Mouse (Mus musculus): ENCODE results near the gene Pkd2.
"Not testable (repeated sequence)": the region's sequence is repeated elsewhere in the genome, so short reads cannot be mapped to it uniquely, and the experiment has no call there.

Gene Pkd2

DNA sequence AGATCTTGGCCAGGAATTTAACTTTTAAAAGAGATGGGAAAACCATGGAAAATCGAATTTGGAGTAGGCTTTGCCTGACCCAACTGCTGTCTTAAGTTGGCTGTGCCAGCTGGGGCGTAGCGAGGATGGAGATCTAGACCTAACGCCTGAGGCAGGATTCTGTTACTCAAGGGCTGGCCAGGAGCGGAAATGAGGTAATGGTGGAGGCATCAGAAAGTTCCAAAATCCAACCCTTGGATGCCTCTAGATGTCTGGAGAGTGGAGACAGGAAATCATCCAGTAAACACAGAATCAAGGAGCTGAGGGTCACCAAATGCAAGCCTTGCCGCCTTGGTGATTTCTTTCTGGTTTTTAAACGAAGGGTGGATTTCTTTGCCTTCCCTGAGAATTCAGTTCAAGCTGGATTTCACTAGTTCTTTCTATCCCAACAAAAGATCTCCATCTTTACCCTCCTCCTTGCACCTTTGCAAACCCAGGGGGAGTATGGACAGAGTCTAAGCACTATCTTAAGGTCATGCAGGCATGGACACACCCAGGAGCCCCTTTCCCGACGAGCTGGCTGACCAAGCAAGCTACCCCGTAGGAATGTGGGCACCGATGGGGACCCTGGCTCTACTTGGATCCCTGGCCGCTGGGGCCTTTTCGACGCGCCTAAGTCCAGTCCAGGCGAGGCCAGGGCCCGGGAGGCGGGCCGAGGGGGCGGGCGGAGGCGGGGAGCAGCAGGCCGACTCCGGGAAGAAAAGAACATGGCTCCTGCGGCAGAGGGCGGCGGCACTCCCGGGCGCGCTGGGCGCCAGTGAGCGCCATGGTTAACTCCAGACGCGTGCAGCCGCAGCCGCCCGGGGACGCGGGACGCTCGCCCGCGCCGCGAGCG lies at the start of gene Pkd2:
Gene Pkd2, plus strand, starts transcription at position 619 of the 874 bp plus-strand sequence.
- peak; percentile 91 for DNase-seq

DNA sequence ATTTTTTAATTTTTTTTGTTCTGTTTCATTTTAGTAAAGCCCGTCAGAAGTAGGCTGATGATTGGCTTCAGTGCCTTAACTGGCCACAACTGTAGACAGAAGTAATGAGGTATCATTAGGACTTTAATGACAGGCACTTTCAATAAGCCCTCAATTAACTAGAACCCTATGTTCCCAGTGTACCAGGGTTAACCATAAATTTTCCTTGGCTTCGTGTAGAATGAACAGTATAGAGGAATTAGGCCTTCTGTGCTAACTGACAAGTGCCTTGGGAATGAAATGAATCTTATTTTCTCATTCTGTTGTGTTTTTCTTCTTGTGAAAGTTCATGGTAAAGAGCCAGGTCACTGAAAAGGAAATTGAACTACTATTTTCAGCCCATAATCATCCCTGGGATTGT lies 43.3 kb upstream of the Pkd2 start:
- DNase-seq: no peak

- no peak for DNase-seq
These were observed 42.2 kb upstream of the Pkd2 start for GRCm38 (mm10) chr5:104417028-104417427.

DNA sequence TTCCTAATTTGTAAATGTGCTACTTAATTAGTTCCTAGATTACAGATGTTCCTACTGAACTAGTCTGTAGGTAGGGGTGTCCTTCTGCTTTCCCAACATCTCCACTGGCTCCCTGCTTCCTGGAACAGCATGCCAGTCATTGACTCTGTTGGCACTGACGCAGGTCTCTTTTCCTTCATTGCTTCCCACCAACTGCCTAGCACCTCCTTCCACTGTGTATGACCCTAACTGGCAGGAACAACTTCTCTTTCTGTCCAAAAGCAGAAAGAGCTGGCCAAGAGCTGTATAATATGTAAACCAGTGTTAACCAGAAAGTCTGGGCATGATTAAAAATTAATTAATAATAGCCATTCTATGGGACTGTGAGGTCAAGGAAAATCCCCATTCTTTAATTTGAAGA lies 41.5 kb upstream of the Pkd2 start:
- DNase-seq: no peak

DNA sequence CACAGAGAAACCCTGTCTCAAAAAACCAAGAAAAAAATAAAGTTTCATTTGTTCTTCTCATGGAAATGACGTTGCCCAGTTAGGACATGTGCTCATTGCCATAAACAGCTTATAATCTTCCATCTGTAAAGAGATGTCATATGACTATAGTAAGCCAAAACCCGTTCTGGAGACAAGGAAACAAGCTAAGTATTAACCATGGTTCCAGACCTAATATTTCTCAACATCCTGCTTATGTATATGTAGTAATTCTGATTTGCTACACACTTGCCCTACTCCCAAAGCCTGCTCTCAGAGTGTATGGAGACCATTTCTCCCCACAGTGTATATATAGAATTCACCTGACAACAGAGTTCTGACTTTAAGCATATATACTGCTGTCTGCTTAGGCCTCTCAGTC lies 37.2 kb upstream of the Pkd2 start:
- no peak for DNase-seq

DNA sequence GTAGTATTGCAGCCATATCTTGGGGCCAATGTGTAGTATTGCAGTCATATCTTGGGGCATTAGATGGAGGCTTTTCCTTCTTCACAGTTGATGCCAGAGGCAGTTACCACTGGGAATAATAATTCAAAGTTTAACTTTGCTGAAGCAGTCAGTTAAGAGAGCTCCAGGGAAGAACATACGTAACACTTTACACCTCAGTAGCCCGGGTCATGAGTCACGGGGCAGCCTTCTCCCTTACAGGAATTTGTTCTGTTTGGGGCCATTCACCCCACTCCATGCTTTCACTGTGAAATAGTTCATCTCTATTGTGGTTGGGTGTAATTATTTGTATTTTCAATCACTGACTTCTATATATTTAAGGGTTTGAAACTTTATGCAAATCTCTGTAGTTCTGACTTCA lies 35.4 kb upstream of the Pkd2 start:
- no peak for DNase-seq

GRCm38 (mm10) chr5:104425949-104426348 lies 33.3 kb upstream of the Pkd2 start:
- no peak for DNase-seq

DNA sequence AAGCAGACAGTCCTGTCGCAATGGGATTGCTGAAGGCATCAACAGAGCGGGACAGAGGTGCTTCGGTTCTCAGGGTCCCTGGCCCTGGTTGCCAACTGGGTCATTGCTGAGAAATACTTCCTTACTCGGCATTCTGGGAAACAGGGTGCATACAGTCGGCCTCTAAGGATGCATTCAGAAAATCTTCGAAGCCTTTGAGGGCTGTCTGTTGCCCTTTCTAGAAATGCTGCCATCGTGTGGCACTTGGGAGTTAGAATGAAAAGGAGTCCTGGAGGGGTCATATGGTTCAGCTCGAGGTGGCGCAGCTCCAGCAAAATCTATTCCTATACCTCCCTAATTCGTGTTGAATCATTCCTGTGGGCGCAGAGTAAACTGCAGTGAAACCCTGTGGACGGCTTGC lies 26.4 kb upstream of the Pkd2 start:
- DNase-seq: peak; percentile 45

GRCm38 (mm10) chr5:104433968-104434565 lies 25.2 kb upstream of the Pkd2 start:
- no peak for DNase-seq

DNA sequence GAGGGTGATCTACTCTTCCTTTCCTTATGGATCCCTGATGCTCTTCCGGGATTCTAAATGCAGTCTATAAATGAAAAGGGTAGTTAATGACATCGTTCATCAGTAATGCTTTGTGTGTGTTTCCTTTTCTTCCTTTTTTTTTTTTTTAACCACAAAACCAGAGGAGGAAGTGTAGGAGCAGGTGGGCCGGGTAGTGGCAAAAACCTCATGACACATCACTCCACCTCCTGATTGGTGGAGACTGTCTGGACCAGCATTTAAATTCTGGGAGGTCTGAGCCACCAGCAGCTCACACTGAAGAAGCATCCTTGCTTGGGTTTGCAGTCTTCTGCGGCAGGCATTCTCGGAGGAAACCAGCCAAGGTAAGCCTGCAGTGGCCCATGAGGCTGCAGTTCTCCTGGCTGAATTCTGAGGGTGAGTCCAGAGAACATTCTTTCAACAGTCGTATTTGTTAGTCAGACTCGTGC lies 24.4 kb upstream of the Pkd2 start, which contains the start of gene Spp1:
Gene Spp1, plus strand, starts transcription at position 284 of the 467 bp plus-strand sequence.
- DNase-seq: no peak

DNA sequence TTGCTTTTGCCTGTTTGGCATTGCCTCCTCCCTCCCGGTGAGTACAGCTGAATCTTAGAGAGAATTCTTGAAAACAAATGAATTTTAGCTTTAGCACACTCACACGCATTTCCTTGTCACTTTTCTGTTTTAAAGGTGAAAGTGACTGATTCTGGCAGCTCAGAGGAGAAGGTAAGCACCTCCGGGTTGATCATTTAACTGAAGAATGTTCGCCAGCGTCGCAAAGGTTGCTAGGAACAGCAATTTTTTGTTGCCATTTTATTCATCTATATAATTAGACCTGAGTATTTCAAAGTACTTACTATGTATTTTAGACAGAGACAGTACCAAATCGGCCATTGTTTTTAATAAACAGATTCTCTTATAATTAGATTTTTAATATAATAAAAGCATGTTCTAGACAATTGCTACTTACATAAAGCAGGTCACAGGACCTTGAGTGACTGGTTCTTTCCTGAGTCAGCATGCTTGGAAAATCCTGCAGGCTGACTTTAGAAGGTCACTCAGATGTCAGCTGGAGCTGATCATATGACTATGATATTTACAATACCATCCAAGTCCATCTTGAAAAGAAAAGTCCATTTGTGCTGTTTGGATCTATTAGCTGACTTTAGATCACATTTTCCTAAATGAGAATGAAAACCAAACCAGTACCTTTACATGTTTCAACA lies 22.7 kb upstream of the Pkd2 start:
- no peak for DNase-seq

DNA sequence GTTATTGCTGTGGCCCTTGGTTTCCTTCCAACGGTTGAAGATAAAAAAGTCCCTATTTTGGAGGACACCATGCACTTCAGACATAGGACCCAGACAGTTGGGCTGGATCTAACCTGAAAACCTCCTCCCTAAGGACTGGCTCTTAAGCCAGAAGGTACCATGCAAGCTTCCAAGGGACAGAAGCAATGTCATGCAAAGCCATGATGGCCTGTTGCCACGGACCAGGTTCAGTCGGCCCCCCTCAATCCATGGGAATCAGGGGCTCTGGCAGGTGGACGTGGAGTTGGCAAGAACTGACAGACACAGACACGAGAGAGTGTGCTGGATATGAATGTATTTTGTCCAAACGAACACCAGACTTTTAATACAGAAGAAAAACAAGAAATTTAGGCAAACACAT lies 16.9 kb upstream of the Pkd2 start:
- DNase-seq: no peak

DNA sequence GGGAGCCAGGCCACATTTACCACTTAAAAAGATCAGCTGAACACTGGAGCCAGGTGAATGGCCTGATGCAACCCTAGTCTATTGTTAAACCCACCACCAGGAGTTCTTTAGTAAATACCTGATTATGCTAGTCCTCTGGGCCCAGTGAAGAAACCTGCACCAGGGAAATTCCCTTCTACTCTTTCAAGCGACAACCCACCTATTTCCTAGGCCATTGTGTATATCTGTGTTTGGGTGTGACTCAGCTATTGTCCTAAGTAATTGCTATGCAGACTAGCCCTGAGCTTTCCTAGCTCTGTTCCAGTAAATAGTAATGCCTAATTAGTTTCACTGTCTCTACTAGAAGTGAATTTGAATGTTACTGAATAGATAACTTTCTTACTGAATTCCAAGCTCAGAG lies 16.4 kb upstream of the Pkd2 start:
- DNase-seq: no peak

- peak; percentile 82 for DNase-seq
These were observed 13.1 kb upstream of the Pkd2 start for GRCm38 (mm10) chr5:104446156-104446555.

DNA sequence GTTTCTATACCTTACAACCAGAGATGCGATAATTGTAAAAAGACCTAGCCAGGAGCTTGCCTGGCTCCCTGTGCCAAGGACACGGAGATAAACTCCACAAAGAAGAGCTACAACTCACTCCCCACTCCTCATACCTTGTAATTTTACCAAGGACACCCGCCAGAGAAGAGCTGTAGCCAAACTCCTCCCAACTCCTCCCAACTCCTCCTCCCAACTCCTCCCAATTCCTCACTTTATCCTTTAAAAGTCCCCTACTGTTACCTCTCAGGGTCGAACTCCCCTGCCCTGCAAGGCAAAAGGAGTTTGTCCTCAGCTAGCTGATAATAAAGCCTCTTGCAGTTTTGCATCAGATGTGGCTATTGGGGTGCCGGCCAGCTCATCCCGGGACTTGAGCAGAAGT lies 10.9 kb upstream of the Pkd2 start:
- DNase-seq: not testable (repeated sequence)

DNA sequence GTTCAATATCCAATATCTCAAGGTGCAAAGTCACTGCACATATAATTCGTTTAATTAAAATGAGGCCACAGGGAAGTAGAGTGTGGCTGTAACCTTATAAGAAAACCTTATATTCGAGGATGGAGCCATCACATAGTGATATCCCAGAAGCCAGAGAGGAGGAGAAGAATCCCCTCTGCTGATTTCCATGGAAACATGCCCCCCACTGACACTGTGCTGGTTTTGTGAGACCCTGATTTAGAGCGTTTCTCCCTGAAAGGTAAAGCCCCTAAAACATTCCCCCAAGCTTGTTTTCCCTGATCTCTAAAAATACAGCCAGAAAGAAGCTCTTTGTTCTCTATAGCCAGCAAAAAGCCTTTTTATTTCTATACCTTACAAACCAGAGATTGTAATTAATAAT lies 9.8 kb upstream of the Pkd2 start:
- DNase-seq: no peak

GRCm38 (mm10) chr5:104453075-104453474 lies 6.2 kb upstream of the Pkd2 start:
- no peak for DNase-seq

DNA sequence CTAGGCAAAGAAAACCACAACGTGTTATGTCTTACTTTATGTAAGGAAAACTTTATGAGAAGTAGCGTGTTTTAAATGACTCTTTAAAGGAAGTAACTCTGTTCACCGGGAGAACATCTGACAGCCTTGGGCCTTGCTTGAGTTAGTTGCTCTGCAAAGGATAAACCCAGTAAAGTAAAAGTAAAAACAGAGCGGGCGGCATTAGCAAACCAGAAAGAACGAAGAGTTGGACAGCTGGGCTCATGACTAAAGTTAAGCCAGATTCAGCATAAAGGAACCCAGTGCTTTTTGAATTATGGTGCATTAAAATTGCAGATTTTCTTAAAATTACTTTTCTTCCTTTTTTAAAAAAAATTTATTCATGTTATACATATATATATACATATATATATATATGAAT lies 4.7 kb upstream of the Pkd2 start:
- DNase-seq: no peak

DNA sequence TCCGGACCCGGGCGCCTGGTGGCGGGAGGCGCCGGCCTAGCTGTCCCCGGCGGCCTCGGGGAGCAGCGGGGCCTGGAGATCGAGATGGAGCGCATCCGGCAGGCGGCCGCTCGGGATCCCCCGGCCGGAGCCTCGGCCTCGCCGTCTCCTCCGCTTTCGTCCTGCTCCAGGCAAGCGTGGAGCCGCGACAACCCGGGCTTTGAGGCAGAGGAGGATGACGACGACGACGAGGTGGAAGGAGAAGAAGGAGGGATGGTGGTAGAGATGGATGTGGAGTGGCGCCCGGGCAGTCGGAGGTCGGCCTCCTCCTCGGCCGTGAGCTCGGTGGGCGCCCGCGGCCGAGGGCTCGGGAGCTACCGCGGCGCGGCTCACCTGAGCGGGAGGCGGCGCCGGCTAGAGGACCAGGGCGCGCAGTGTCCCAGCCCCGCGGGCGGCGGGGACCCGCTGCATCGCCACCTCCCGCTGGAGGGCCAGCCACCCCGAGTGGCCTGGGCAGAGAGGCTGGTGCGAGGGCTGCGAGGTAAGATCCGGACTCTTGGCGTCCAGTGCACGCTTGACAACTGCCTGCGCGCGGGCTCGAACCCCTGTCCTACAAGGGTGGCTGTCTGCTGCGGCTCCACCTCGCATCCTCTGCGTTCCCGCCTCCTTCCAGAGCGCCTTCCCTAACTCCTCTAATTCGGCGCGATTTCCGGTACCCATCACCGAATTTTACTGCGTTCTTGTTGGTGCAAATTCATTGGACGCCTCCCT lies 631 bp downstream of the Pkd2 start:
- peak; percentile 71 for DNase-seq

DNA sequence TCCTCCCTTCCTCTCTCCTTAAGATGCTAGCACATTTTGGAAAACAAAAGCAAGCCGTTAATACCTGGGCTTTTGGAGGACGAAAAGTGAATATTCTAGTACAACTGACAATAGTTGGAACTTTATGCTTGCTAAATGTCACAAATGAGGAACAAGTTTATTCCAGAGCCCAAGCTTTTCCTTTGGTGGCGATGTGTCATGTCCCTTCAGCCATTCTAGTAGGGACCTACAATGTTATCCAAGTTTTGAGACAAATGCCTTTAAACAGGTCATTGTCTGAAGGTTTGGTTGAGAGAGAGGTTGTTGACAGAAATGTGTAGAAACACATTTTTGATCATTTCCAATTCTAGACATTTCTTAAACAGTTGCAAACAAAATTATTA lies 1.2 kb downstream of the Pkd2 start:
- no peak for DNase-seq

DNA sequence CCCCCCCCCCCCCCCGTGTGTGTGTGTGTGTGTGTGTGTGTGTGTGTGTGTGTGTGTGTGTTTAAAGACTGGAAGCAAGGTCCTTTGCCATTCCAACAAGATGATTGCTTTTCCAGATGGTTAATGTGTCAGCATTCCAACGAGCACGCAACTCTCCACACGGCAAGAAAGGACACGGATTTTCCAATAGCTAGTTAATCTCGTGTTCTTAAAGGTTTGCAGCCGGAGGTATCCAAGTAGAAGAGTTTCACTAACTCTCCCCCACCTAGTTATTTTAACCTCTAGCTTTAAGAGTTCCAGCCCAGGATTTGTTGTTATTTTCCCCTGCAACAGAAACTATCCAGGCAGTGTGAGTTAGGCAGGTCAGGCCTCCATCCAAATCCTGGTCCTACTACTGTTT lies 1.6 kb downstream of the Pkd2 start:
- peak; percentile 30 for DNase-seq

DNA sequence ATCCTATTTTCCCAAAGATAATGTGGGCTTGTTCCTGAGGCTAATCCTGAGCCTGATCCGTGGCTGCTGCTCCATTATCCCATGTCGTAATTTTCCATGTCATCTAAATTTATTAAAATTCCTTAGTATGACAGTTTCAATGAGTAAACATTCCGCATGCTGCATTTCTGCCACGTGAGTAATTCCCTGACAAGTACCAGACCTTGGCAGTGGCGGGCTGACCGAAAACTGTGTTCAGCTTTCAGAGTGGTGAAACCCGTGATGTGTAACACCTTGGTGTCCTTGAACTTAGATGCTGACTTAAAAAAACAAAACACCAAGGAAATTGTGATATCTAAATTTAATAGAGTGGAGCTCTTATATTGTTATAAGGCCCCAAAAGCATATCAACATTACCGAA lies 6.0 kb downstream of the Pkd2 start:
- DNase-seq: peak; percentile 20

GRCm38 (mm10) chr5:104465731-104466130 lies 6.5 kb downstream of the Pkd2 start:
- DNase-seq: peak; percentile 74

All from lung, postnatal 10 days (tissue).